Mouse (Mus musculus) lung, postnatal 0 days (tissue): ENCODE data around the gene Tex29.

Experiments used
- CTCF ChIP-seq: IDR thresholded peaks from 2 replicates; pipeline ENCODE4 v1.5.1; 2016; ENCODE audit warnings: antibody characterized with exemption, mild to moderate bottlenecking
- EP300 ChIP-seq: IDR thresholded peaks from 2 replicates; pipeline ENCODE4 v1.6.1; 2016; ENCODE audit warnings: antibody characterized with exemption, mild to moderate bottlenecking, control low read depth

DNA sequence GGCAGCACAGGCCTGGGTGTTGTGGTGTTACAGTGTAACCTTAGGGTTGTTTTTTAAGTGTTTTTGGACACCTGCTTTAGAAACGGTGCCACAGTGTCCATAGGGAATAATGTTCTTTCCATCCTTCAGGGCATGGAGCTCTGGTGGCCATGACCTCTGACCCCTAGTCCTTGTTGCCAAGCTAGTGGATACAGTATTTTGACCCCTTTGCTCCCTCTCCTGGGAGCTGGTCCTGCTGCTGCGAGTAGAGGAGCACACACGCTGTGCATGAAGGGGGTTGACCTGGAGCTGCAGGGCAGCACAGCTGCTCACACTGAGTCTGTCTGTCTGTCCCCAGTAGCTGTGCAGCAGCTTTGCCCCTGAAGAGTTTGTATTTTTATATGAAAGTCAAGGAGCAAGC, 14.5 kb upstream of the Tex29 start:
- no peak for TF ChIP-seq CTCF
- no peak for TF ChIP-seq EP300
